Mouse (Mus musculus) forebrain, postnatal 0 days (tissue): ENCODE data around the gene Smim24. TPM values are rescaled to one million over a fixed set of nuclear protein-coding genes. Genes with fewer than 3 reads are reported as not detected.

ENCODE experiments used
- ATAC-seq: fragments of 200-750 bp; cut with Nextera tagmentation; 2 replicates; pipeline ENCODE4 v1.8.0; 2017; ENCODE audit warnings: mild to moderate bottlenecking, moderate library complexity
- DNase-seq: peaks from one replicate; pipeline ENCODE4 v3.0.0-alpha.2; 2015
- H3K27ac ChIP-seq: fragments of 300-500 bp; sonication (generic); 2 replicates; pipeline ENCODE4 v1.5.1; 2014; ENCODE audit warnings: low read depth, mild to moderate bottlenecking, antibody characterized with exemption, low read length, moderate library complexity, mixed read lengths
- H3K27me3 ChIP-seq: fragments of 300-500 bp; sonication (generic); 2 replicates; pipeline ENCODE4 v1.6.1; 2014; ENCODE audit warnings: mild to moderate bottlenecking, low read length, mixed read lengths; ENCODE audit not compliant: insufficient read depth
- H3K36me3 ChIP-seq: fragments of 300-500 bp; sonication (generic); 2 replicates; pipeline ENCODE4 v1.6.1; 2014; ENCODE audit warnings: mild to moderate bottlenecking, moderate library complexity; ENCODE audit not compliant: insufficient read depth
- H3K4me1 ChIP-seq: fragments of 300-500 bp; sonication (generic); 2 replicates; pipeline ENCODE4 v1.6.1; 2014; ENCODE audit warnings: antibody characterized with exemption; ENCODE audit not compliant: insufficient read depth
- H3K4me2 ChIP-seq: fragments of 300-500 bp; sonication (generic); 2 replicates; pipeline ENCODE4 v1.6.1; 2014; ENCODE audit warnings: low read depth, mild to moderate bottlenecking, moderate library complexity
- H3K4me3 ChIP-seq: fragments of 300-500 bp; sonication (generic); 2 replicates; pipeline ENCODE4 v1.5.1; 2014; ENCODE audit warnings: low read depth, low read length, mixed read lengths
- H3K9ac ChIP-seq: fragments of 300-500 bp; sonication (generic); 2 replicates; pipeline ENCODE4 v1.6.1; 2014; ENCODE audit warnings: mild to moderate bottlenecking
- H3K9me3 ChIP-seq: fragments of 300-500 bp; sonication (generic); 2 replicates; pipeline ENCODE4 v1.6.1; 2016; ENCODE audit warnings: low read length
- CTCF ChIP-seq: sonication (generic); IDR thresholded peaks from 2 replicates; pipeline ENCODE4 v1.5.1; 2016; ENCODE audit warnings: antibody characterized with exemption, control low read depth, low read depth
- WGBS: fragments of 180-500 bp; shearing (Covaris S2); extraction: QIAGEN DNeasy Blood & Tissue Kit; methylation state at CpG from one replicate; pipeline ENCODE4 v1.1.7; 2014; 5-methylcytosine and 5-hydroxymethylcytosine counted together
- polyA plus RNA-seq: library from polyadenylated mRNA; unstranded; fragments of >200 nt; fragmentation: Nextera tagmentation; extraction: Ambion mirVana; gene quantifications from 2 replicates; pipeline ENCODE4 v1.2.1, GENCODE M21; 2015
- total RNA-seq: library from RNA; depleted of rRNA; stranded (reverse); fragments of >200 nt; gene quantifications from 2 replicates; pipeline ENCODE4 v1.2.3, GENCODE M21; 2014

Smim24 gene
- total and polyA plus RNA-seq, 2 experiments from 2014 or later = 1.3 to 1.7 TPM

- ATAC-seq = no peak
- peak overlapping the region; percentile 20 for H3K4me3 ChIP-seq
- TF ChIP-seq CTCF = no peak
- peak overlapping the region; percentile 70 for H3K27ac ChIP-seq
- no peak for DNase-seq
- H3K36me3 ChIP-seq = peaks cover 15% of the 10 kb centered on the region
- H3K27me3 ChIP-seq = no peaks in the 10 kb centered on the region
- peak overlapping the region; percentile 44 for H3K4me2 ChIP-seq
- peaks cover 9% of the 10 kb centered on the region for H3K4me1 ChIP-seq
- peak overlapping the region; percentile 40 for H3K9ac ChIP-seq
- no peaks in the 10 kb centered on the region for H3K9me3 ChIP-seq
- 50% methylated on average over 22 of the region's 22 CpGs for WGBS
Observed at GRCm38 (mm10) chr10:81400371-81401204, 7.7 kb downstream of the Smim24 start.

- DNase-seq (peak; percentile 68), ATAC-seq (peak; percentile 60)
- 34% methylated on average over 10 of the region's 10 CpGs for WGBS
- Histone ChIP-seq H3K27ac (peak overlapping the region; percentile 70), H3K36me3 (peaks cover 20% of the 10 kb centered on the region), H3K27me3 (no peaks in the 10 kb centered on the region), H3K9ac (no peak overlapping the region), H3K4me2 (peak overlapping the region; percentile 44; the same call in 1 of the 2 replicates), H3K4me1 (peaks cover 9% of the 10 kb centered on the region), H3K4me3 (peak overlapping the region; percentile 20), H3K9me3 (no peaks in the 10 kb centered on the region)
- TF ChIP-seq CTCF = no peak
Observed at GRCm38 (mm10) chr10:81401205-81401520, 8.3 kb downstream of the Smim24 start.

DNA sequence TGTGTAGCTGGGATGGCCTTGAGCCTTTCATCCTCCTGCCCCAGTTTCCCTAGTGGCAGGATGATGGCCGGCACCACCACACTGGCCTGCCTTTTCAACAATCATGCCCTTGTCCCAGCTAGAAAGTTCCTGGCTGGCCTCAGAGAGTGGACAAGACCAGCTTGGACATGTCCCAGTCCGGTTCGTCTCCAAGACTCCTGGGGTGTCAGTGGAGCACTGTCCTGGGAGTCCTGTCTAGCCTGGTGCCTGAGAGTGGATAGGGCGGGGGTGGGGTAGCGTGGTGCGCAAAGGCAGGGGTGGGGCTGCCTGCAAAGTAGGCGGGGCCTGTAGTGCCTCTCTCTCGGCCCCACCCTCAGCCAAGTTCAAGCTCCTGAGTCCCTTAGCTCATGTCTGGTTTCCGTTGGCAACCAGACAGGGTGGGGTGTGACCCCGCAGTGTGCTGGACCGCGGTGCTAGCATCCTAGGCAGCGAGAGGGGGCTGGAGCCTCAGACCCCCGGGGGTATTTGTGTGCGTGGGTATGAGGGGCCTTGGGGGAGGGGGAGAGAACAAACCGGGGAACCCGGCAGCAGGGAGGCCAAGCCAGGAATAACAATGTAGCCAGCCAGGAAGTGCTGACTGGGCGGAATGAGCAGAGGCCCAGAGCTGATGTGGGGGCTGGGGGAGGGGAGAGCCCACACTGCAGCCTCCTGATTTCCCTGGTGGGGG, 8.8 kb downstream of the Smim24 start:
- ATAC-seq (peak; percentile 62), DNase-seq (peak; percentile 63)
- Histone ChIP-seq H3K4me1 (peaks cover 9% of the 10 kb centered on the region), H3K9me3 (no peaks in the 10 kb centered on the region), H3K4me3 (no peak overlapping the region), H3K9ac (0 out of 2 replicates have a peak overlapping the region, but pooled peaks have one; percentile 18), H3K27ac (peak overlapping the region; percentile 70), H3K27me3 (no peaks in the 10 kb centered on the region), H3K4me2 (0 out of 2 replicates have a peak overlapping the region, but pooled peaks have one; percentile 5), H3K36me3 (peaks cover 25% of the 10 kb centered on the region)
- 8% methylated on average over 18 of the region's 18 CpGs for WGBS
- no peak for TF ChIP-seq CTCF

GRCm38 (mm10) chr10:81402227-81402765, 9.4 kb downstream of the Smim24 start:
- ATAC-seq (no peak), DNase-seq (no peak)
- Histone ChIP-seq H3K36me3 (peaks cover 30% of the 10 kb centered on the region), H3K27ac (peak overlapping the region; percentile 70), H3K4me2 (0 out of 2 replicates have a peak overlapping the region, but pooled peaks have one; percentile 5), H3K27me3 (no peaks in the 10 kb centered on the region), H3K9ac (0 out of 2 replicates have a peak overlapping the region, but pooled peaks have one; percentile 18), H3K9me3 (no peaks in the 10 kb centered on the region), H3K4me3 (no peak overlapping the region), H3K4me1 (peaks cover 9% of the 10 kb centered on the region)
- no peak for TF ChIP-seq CTCF
- 23% methylated on average over 7 of the region's 7 CpGs for WGBS

DNA sequence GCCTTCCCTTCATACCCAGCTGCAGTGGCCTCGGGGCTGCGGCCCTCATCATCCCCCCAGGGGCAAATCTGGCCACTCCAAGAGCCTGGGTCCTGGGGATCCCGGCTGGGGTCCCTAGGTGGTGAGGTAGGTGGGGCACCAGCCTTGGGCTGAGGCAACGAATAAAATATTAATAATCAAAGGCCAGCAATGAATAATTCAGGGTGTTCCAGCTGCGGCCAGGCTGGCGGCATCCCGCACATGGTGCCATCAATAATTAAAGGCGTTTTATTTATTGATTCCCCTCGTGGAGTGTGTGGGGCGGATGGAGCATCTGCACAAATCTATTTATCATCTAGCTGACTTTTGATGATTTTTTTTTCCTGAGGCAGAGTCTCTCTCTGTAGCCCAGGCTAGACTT, 10.7 kb downstream of the Smim24 start:
- Histone ChIP-seq H3K9me3 (no peaks in the 10 kb centered on the region), H3K4me2 (no peak overlapping the region), H3K4me1 (peaks cover 9% of the 10 kb centered on the region), H3K27ac (no peak overlapping the region), H3K27me3 (no peaks in the 10 kb centered on the region), H3K36me3 (peaks cover 41% of the 10 kb centered on the region), H3K9ac (no peak overlapping the region), H3K4me3 (no peak overlapping the region)
- no peak for ATAC-seq
- no peak for TF ChIP-seq CTCF
- 62% methylated on average over 10 of the region's 10 CpGs for WGBS
- no peak for DNase-seq

DNA sequence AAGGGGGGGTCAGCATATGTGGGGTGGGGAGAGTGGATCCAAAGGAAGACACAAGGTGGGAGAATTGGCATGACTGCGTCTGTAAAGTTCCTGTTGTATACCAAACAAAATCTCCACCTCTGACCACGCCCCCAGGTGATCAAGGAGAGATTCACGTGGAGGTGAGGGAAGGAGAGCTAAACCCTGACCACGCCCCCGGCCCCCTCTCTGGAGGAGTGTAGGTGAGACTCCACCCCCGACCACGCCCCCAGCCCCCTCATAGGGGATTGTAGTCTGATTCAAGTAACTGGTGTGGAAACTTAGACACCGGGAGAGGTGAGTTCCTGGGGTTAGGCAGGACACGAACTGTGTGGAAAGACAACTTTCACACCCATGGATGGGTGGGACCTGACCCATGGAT, 11.2 kb downstream of the Smim24 start:
- no peak overlapping the region for H3K4me3 ChIP-seq
- H3K9me3 ChIP-seq = no peaks in the 10 kb centered on the region
- H3K27ac ChIP-seq = no peak overlapping the region
- no peak for ATAC-seq
- H3K4me1 ChIP-seq = peaks cover 9% of the 10 kb centered on the region
- H3K4me2 ChIP-seq = no peak overlapping the region
- no peaks in the 10 kb centered on the region for H3K27me3 ChIP-seq
- H3K36me3 ChIP-seq = peaks cover 41% of the 10 kb centered on the region
- no peak for TF ChIP-seq CTCF
- DNase-seq = no peak
- WGBS = 27% methylated on average over 9 of the region's 9 CpGs
- H3K9ac ChIP-seq = no peak overlapping the region
